Mouse (Mus musculus) ES-Bruce4 (cell line): Measurements from ENCODE around the gene Rhbdl2. TPM values are rescaled to one million over a fixed set of nuclear protein-coding genes. Genes with fewer than 3 reads are reported as not detected.

ENCODE experiments used
- H3K27ac ChIP-seq: 2 replicates; pipeline ENCODE4 v1.5.1; 2012; ENCODE audit warnings: low read length, inconsistent platforms; ENCODE audit not compliant: insufficient read depth
- H3K27me3 ChIP-seq: 2 replicates; pipeline ENCODE4 v1.6.1; 2012; ENCODE audit warnings: mild to moderate bottlenecking, low read length, inconsistent platforms; ENCODE audit not compliant: control insufficient read depth, poor library complexity, insufficient read depth, severe bottlenecking
- H3K36me3 ChIP-seq: 2 replicates; pipeline ENCODE4 v1.6.1; 2012; ENCODE audit warnings: inconsistent platforms, mild to moderate bottlenecking, low read length, moderate library complexity; ENCODE audit not compliant: control insufficient read depth, poor library complexity, insufficient read depth, severe bottlenecking
- H3K4me1 ChIP-seq: one replicate; pipeline ENCODE4 v1.8.1; 2011; ENCODE audit warnings: low read length; ENCODE audit not compliant: control insufficient read depth, insufficient read depth
- H3K4me3 ChIP-seq: 2 replicates; pipeline ENCODE4 v1.5.1; 2011; ENCODE audit warnings: low read depth, mild to moderate bottlenecking, low read length
- H3K9ac ChIP-seq: 2 replicates; pipeline ENCODE4 v1.6.1; 2012; ENCODE audit warnings: low read depth, mild to moderate bottlenecking, inconsistent platforms; ENCODE audit not compliant: poor library complexity, severe bottlenecking
- H3K9me3 ChIP-seq: replicated peaks from 2 replicates; pipeline ENCODE4 v1.6.1; 2012; ENCODE audit warnings: mild to moderate bottlenecking, low read length, inconsistent platforms; ENCODE audit not compliant: control insufficient read depth, poor library complexity, insufficient read depth, severe bottlenecking
- CTCF ChIP-seq: IDR thresholded peaks from one replicate; pipeline ENCODE4 v1.8.1; 2011; ENCODE audit warnings: low read depth, low read length
- EP300 ChIP-seq: IDR thresholded peaks from 2 replicates; pipeline ENCODE4 v1.6.1; 2011; ENCODE audit warnings: low read depth, low read length; ENCODE audit not compliant: insufficient read depth
- POLR2A ChIP-seq: IDR thresholded peaks from one replicate; pipeline ENCODE4 v1.8.1; 2011; ENCODE audit warnings: low read length; ENCODE audit not compliant: insufficient read depth
- polyA plus RNA-seq: library from polyadenylated mRNA; stranded (reverse); fragments of >200 nt; gene quantifications from 2 replicates; pipeline ENCODE4 v1.2.4, GENCODE M21; 2011; ENCODE audit warnings: low read depth; ENCODE audit not compliant: missing spikeins, insufficient read depth, insufficient read length

The Rhbdl2 gene
- polyA plus RNA-seq, 1 experiment = 0.78 TPM

GRCm38 (mm10) chr4:123749484-123750130, 38.1 kb upstream of the Rhbdl2 start:
- H3K9ac ChIP-seq = peak overlapping the region; percentile 99
- TF ChIP-seq CTCF = no peak
- TF ChIP-seq POLR2A = no peak
- no peak for TF ChIP-seq EP300
- H3K4me1 ChIP-seq = peaks cover 2% of the 10 kb centered on the region
- no peak overlapping the region for H3K27ac ChIP-seq
- no peaks in the 10 kb centered on the region for H3K27me3 ChIP-seq
- no peaks in the 10 kb centered on the region for H3K9me3 ChIP-seq
- peaks cover 2% of the 10 kb centered on the region; the same call in 1 of the 2 replicates for H3K36me3 ChIP-seq
- peak overlapping the region; percentile 98 for H3K4me3 ChIP-seq

- Histone ChIP-seq H3K9ac (peak within 1 kb of the TSS; percentile 99), H3K36me3 (peaks cover 2% of the 10 kb centered on the region; the same call in 1 of the 2 replicates), H3K4me3 (peak within 1 kb of the TSS; percentile 98), H3K4me1 (peaks cover 2% of the 10 kb centered on the region), H3K27me3 (no peaks in the 10 kb centered on the region), H3K27ac (no peak within 1 kb of the TSS), H3K9me3 (no peaks in the 10 kb centered on the region)
- peak; percentile 80 for TF ChIP-seq POLR2A
- TF ChIP-seq EP300 = no peak
Observed at GRCm38 (mm10) chr4:123750152-123750651, 37.5 kb upstream of the Rhbdl2 start, which contains the start of gene Akirin1. Akirin1 (minus strand) TSS chr4:123750345.

GRCm38 (mm10) chr4:123750707-123751312, 36.9 kb upstream of the Rhbdl2 start:
- peak overlapping the region; percentile 55 for H3K9ac ChIP-seq
- no peaks in the 10 kb centered on the region for H3K9me3 ChIP-seq
- no peaks in the 10 kb centered on the region for H3K27me3 ChIP-seq
- no peak for TF ChIP-seq CTCF
- H3K27ac ChIP-seq = no peak overlapping the region
- H3K36me3 ChIP-seq = peaks cover 2% of the 10 kb centered on the region; the same call in 1 of the 2 replicates
- peaks cover 2% of the 10 kb centered on the region for H3K4me1 ChIP-seq
- peak overlapping the region; percentile 59 for H3K4me3 ChIP-seq

DNA sequence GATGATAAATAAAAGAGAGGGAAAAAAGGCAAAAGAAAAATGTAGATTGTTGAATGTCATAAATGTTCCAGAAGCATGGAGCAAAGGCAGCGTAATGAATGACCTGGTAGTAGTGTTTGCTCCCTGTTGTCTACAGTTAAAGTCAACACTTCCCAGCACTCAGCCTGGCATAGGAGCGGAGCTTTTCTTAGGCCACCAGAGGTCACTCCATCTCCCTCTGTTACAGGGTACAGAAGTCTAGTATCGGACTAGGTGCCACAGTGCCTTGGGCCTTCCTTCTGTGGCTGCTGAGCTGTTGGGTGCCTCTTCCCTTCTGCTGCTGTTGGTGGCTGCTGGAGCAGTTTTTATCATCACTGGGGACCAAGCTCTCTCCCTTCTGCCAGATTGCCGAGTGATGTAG, 29.4 kb upstream of the Rhbdl2 start:
- no peaks in the 10 kb centered on the region for H3K27me3 ChIP-seq
- H3K36me3 ChIP-seq = no peaks in the 10 kb centered on the region
- no peak overlapping the region for H3K9ac ChIP-seq
- no peak overlapping the region for H3K27ac ChIP-seq
- H3K4me1 ChIP-seq = no peaks in the 10 kb centered on the region
- no peak for TF ChIP-seq POLR2A
- TF ChIP-seq EP300 = no peak
- peak; percentile 55 for TF ChIP-seq CTCF
- no peaks in the 10 kb centered on the region for H3K9me3 ChIP-seq
- H3K4me3 ChIP-seq = no peak overlapping the region

GRCm38 (mm10) chr4:123765071-123765470, 22.6 kb upstream of the Rhbdl2 start:
- TF ChIP-seq EP300 = no peak
- no peak for TF ChIP-seq CTCF
- TF ChIP-seq POLR2A = no peak
- Histone ChIP-seq H3K27me3 (no peaks in the 10 kb centered on the region), H3K36me3 (no peaks in the 10 kb centered on the region), H3K27ac (no peak overlapping the region), H3K9me3 (peaks cover 10% of the 10 kb centered on the region), H3K4me1 (no peaks in the 10 kb centered on the region), H3K9ac (no peak overlapping the region), H3K4me3 (no peak overlapping the region)

GRCm38 (mm10) chr4:123767807-123768206, 19.9 kb upstream of the Rhbdl2 start:
- no peak overlapping the region for H3K27ac ChIP-seq
- H3K9ac ChIP-seq = no peak overlapping the region
- no peaks in the 10 kb centered on the region for H3K36me3 ChIP-seq
- H3K4me3 ChIP-seq = no peak overlapping the region
- no peaks in the 10 kb centered on the region for H3K4me1 ChIP-seq
- no peak for TF ChIP-seq EP300
- TF ChIP-seq CTCF = no peak
- no peak for TF ChIP-seq POLR2A
- H3K27me3 ChIP-seq = no peaks in the 10 kb centered on the region
- H3K9me3 ChIP-seq = peaks cover 17% of the 10 kb centered on the region
